Mouse (Mus musculus) embryonic fibroblast, embryonic 13.5 days (primary cell): ENCODE data around the gene Nmnat2. TPM values are rescaled to one million over a fixed set of nuclear protein-coding genes. Genes with fewer than 3 reads are reported as not detected.

Experiments
- H3K27ac ChIP-seq: 2 replicates; pipeline ENCODE4 v1.5.1; 2012; ENCODE audit warnings: low read length, control low read depth, inconsistent platforms; ENCODE audit not compliant: insufficient read depth
- H3K4me1 ChIP-seq: 2 replicates; pipeline ENCODE4 v1.6.1; 2011; ENCODE audit warnings: low read length; ENCODE audit not compliant: control insufficient read depth, insufficient read depth
- H3K4me3 ChIP-seq: 2 replicates; pipeline ENCODE4 v1.5.1; 2011; ENCODE audit warnings: mild to moderate bottlenecking, control low read depth, low read length; ENCODE audit not compliant: insufficient read depth
- CTCF ChIP-seq: IDR thresholded peaks from 2 replicates; pipeline ENCODE4 v1.5.1; 2011; ENCODE audit warnings: mild to moderate bottlenecking, control low read depth, low read length, moderate library complexity, borderline replicate concordance; ENCODE audit not compliant: insufficient read depth
- POLR2A ChIP-seq: IDR thresholded peaks from 2 replicates; pipeline ENCODE4 v1.6.1; 2011; ENCODE audit warnings: low read depth, mild to moderate bottlenecking, control low read depth, low read length, moderate library complexity
- polyA plus RNA-seq: library from polyadenylated mRNA; stranded (reverse); fragments of >200 nt; gene quantifications from 2 replicates; pipeline ENCODE4 v1.2.4, GENCODE M21; 2011; ENCODE audit warnings: low read depth; ENCODE audit not compliant: missing spikeins, insufficient read length

Gene Nmnat2
- polyA plus RNA-seq, 1 experiment: 26.7 TPM

DNA sequence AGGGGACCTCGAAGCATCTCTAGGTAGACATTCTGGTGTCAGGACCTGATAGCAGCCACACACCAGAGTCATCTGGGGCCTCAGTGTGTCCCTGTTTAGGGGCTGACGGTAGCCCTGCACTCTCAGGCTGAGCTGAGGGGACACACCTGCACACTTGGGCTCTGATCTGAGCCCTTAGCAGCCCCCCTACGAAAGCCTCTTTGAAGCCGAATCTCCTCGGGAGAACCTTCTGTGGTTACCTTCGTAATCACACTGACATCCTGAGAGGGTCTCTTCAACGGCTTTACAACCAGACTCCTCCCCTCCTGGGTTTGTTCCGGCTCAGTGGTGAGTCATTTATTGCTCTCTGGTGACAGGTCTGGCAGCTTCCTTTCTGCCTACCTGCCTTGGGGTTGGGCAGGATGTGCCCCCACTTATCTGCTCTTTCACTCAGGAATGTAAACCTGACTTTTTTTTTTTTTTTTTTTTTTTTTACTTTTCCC lies 186.0 kb downstream of the Nmnat2 start:
- H3K4me1 ChIP-seq: no peaks in the 10 kb centered on the region
- H3K27ac ChIP-seq: no peak overlapping the region
- TF ChIP-seq POLR2A (no peak), CTCF (no peak)
- H3K4me3 ChIP-seq: no peak overlapping the region

DNA sequence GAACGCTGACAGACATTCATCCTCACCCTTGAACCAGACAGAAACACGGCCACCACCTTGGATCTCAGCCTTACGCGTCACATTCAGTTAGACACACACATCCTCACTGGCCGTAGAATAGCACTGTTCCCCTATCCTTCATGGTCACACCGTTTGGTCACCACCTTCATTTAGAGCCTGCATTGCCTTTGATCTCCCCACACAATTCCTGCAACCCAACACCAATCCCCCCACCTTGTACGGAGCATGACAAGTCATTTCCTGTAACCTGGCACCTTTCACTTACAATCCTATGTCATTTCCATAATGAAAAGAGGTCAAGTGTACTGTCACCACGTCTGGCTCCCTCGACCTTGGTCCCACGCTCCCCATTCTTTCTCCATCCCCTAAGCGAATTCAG lies 189.2 kb downstream of the Nmnat2 start:
- no peaks in the 10 kb centered on the region for H3K4me1 ChIP-seq
- TF ChIP-seq CTCF: no peak
- no peak for TF ChIP-seq POLR2A
- no peak overlapping the region for H3K4me3 ChIP-seq
- no peak overlapping the region for H3K27ac ChIP-seq

DNA sequence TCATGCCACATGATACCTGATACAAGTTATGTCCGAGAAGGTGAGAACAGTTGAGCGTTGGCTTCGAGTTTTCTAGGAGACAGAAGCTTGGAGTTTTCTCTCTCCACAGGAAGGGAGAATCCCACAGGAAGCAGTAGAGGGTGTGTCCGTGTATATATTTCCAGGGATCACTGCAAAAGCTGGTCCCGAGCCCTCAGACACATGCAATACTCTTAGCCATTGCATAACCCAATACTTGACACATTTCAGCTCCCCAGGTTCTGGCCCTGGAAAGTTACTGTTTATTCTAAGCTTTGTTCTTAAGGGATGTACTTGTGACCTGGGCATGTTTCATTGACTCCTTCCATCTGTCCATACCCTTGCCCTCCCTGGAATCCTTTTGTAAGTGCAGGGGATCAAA lies 191.0 kb downstream of the Nmnat2 start:
- no peak overlapping the region for H3K4me3 ChIP-seq
- H3K27ac ChIP-seq: no peak overlapping the region
- TF ChIP-seq POLR2A (no peak), CTCF (no peak)
- H3K4me1 ChIP-seq: no peaks in the 10 kb centered on the region

- no peak overlapping the region for H3K27ac ChIP-seq
- H3K4me1 ChIP-seq: peaks cover 3% of the 10 kb centered on the region; the same call in 1 of the 2 replicates
- H3K4me3 ChIP-seq: no peak overlapping the region
- TF ChIP-seq POLR2A: no peak
- TF ChIP-seq CTCF: no peak
These were observed 197.8 kb downstream of the Nmnat2 start for GRCm38 (mm10) chr1:153152594-153152993.

DNA sequence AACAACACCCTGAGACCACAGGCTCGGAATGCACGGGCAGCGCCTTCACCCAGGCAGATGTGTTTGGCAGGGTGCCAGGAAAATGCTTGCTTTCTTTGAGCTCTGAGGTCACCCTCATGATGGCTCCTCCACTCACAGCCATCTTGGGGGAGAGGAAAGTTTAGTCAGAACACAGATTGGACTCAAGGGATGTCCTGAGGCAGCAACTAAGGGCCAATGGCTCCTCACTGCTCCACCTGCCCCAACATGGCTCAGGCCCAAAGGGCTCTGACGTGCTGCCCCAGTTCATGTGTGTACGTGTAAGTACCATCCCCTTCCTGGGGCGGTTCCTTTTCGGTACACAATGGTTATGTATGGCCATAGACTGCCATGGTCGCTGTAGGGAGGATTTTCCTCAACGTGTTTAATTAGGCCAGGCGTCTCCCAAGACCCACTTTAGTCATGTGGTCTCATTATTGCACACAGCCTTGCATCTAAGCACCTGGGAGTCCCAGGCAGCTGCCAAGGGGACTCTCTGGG lies 198.9 kb downstream of the Nmnat2 start:
- no peak overlapping the region for H3K27ac ChIP-seq
- no peak for TF ChIP-seq CTCF
- no peak for TF ChIP-seq POLR2A
- peaks cover 3% of the 10 kb centered on the region; the same call in 1 of the 2 replicates for H3K4me1 ChIP-seq
- no peak overlapping the region for H3K4me3 ChIP-seq

GRCm38 (mm10) chr1:153155364-153155763 lies 200.6 kb downstream of the Nmnat2 start:
- Histone ChIP-seq H3K4me1 (peaks cover 3% of the 10 kb centered on the region; the same call in 1 of the 2 replicates), H3K27ac (no peak overlapping the region), H3K4me3 (no peak overlapping the region)
- no peak for TF ChIP-seq POLR2A
- TF ChIP-seq CTCF: no peak

DNA sequence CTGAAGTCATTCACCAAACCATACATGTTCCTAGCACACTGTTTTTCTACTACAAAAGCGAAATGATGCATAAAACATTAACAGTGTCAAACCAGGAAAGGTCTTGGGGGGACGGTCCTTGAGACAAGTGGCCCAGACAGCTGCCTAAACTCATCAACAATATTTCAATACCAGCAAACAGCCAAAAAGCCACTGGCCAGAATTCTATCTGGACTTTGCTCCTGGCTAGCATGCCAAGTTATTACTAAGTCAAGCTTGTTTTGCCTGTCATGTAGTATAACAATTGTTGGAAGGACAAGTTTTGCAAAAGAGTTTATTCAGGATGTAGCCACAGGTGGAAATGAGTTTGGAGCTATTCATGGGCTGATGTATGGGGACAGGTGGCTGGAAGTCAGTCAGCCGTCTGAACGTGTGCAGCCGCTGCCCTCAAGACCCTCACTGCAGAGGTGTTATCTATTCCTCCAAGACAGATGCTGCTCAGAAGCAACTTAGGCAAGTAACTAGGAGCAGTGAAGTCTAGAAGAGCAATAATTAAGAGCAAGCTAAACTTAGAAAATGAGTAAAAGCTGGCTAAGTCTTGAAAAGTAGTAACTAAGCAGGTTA lies 202.3 kb downstream of the Nmnat2 start:
- TF ChIP-seq CTCF (no peak), POLR2A (no peak)
- no peak overlapping the region for H3K27ac ChIP-seq
- peaks cover 3% of the 10 kb centered on the region; the same call in 1 of the 2 replicates for H3K4me1 ChIP-seq
- H3K4me3 ChIP-seq: no peak overlapping the region

GRCm38 (mm10) chr1:153159137-153159536 lies 204.3 kb downstream of the Nmnat2 start:
- H3K27ac ChIP-seq: no peak overlapping the region
- no peak overlapping the region for H3K4me3 ChIP-seq
- TF ChIP-seq POLR2A: no peak
- TF ChIP-seq CTCF: no peak
- no peaks in the 10 kb centered on the region for H3K4me1 ChIP-seq

DNA sequence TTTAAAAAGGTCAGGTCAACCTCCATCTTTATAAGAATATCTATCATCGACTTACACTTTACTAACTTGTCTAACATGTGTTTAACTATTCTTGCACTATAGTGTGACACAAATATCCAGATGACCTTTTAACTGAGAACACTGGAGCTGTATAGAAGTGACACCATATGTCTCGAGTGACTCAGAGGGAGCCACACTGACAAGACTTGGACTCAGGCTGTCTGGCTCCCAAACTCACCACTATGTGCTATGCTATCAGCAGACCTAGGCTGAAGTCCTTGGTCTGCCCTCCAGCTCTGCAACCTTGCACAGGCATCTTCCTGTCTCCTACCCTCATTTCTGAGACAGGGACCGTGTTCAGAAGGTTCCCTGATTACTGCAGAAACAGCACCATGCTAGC lies 209.0 kb downstream of the Nmnat2 start:
- Histone ChIP-seq H3K27ac (no peak overlapping the region), H3K4me3 (no peak overlapping the region), H3K4me1 (no peaks in the 10 kb centered on the region)
- TF ChIP-seq POLR2A: no peak
- TF ChIP-seq CTCF: no peak

DNA sequence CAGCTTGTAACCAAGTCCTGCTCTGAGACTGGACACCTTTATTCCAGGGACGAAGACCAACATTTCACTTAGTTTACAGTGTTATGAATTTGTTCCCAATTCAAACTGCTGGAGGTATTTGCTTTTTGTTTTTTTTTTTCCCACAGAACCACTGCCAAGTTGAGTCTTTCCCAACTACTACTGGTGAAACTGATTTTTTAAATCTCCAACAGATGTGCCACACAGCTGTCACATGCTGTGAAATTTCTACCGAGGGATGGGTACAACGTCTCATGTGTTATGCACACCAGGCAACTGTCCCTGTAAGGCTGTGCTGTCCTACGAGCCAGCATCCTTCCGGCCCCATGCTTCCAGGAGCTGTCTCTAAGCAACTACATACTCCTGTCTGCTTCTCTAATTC lies 213.5 kb downstream of the Nmnat2 start:
- no peak overlapping the region for H3K27ac ChIP-seq
- TF ChIP-seq POLR2A: no peak
- no peak for TF ChIP-seq CTCF
- H3K4me1 ChIP-seq: peaks cover 11% of the 10 kb centered on the region
- no peak overlapping the region for H3K4me3 ChIP-seq

Other genes with a start within 250 kb of the Nmnat2 start
- gene Apobec4, start 204.4 kb upstream of the Nmnat2 start, polyA plus RNA-seq: not detected in 2 replicates
- gene Rgl1, start 188.6 kb upstream of the Nmnat2 start, polyA plus RNA-seq: 53.6 and 54.3 TPM in 2 replicates
- 190 and 261 TPM in 2 replicates for gene Arpc5, start 188.5 kb upstream of the Nmnat2 start, polyA plus RNA-seq
- 0.18 and 1.7 TPM in 2 replicates for gene Ncf2, start 154.8 kb upstream of the Nmnat2 start, polyA plus RNA-seq
- 45.6 and 49.0 TPM in 2 replicates for gene Smg7, start 52.3 kb upstream of the Nmnat2 start, polyA plus RNA-seq
- gene Lamc2, start 231.5 kb downstream of the Nmnat2 start, polyA plus RNA-seq: 3.3 and 7.9 TPM in 2 replicates